Mouse (Mus musculus) hindbrain, embryonic 15.5 days (tissue): Measurements from ENCODE around the gene Polr3gl. TPM values are rescaled to one million over a fixed set of nuclear protein-coding genes. Genes with fewer than 3 reads are reported as not detected.

Experiments used
- ATAC-seq: fragments of 200-750 bp; cut with Nextera tagmentation; 2 replicates; pipeline ENCODE4 v1.8.0; 2017; ENCODE audit warnings: low read depth, moderate number of reproducible peaks, moderate TSS enrichment; ENCODE audit not compliant: low FRiP score
- H3K27ac ChIP-seq: fragments of 300-500 bp; sonication (generic); replicated peaks from 2 replicates; pipeline ENCODE4 v1.5.1; 2015; ENCODE audit warnings: mild to moderate bottlenecking, inconsistent platforms
- H3K27me3 ChIP-seq: fragments of 300-500 bp; sonication (generic); 2 replicates; pipeline ENCODE4 v1.6.1; 2015; ENCODE audit warnings: control low read depth, inconsistent platforms
- H3K36me3 ChIP-seq: fragments of 300-500 bp; sonication (generic); 2 replicates; pipeline ENCODE4 v1.6.1; 2015; ENCODE audit warnings: control low read depth, inconsistent platforms
- H3K4me1 ChIP-seq: fragments of 300-500 bp; sonication (generic); replicated peaks from 2 replicates; pipeline ENCODE4 v1.6.1; 2015; ENCODE audit warnings: control low read depth, inconsistent platforms
- H3K4me2 ChIP-seq: fragments of 300-500 bp; sonication (generic); 2 replicates; pipeline ENCODE4 v1.6.1; 2015; ENCODE audit warnings: moderate library complexity, mild to moderate bottlenecking, inconsistent platforms
- H3K4me3 ChIP-seq: fragments of 300-500 bp; sonication (generic); 2 replicates; pipeline ENCODE4 v1.5.1; 2015; ENCODE audit warnings: mild to moderate bottlenecking, inconsistent platforms
- H3K9ac ChIP-seq: fragments of 300-500 bp; sonication (generic); 2 replicates; pipeline ENCODE4 v1.6.1; 2015; ENCODE audit warnings: inconsistent platforms
- H3K9me3 ChIP-seq: fragments of 300-500 bp; sonication (generic); 2 replicates; pipeline ENCODE4 v1.6.1; 2016; ENCODE audit warnings: control low read depth, inconsistent platforms
- WGBS: fragments of 180-500 bp; shearing (Covaris S2); methylation state at CpG from one replicate; pipeline ENCODE4 v1.1.7; 2015; 5-methylcytosine and 5-hydroxymethylcytosine counted together
- polyA plus RNA-seq: library from polyadenylated mRNA; unstranded; fragments of >200 nt; fragmentation: Nextera tagmentation; extraction: Ambion mirVana; gene quantifications from 2 replicates; pipeline ENCODE4 v1.2.1, GENCODE M21; 2015

Polr3gl gene
- polyA plus RNA-seq, 1 experiment from 2014 or later: 38.8 TPM

- no peak for ATAC-seq
Observed at GRCm38 (mm10) chr3:96596228-96596707, 2.3 kb upstream of the Polr3gl start, which contains the start of gene Ankrd34a. Gene Ankrd34a, plus strand, starts transcription at chr3:96596636.

GRCm38 (mm10) chr3:96595661-96596060 is 1.7 kb upstream of the Polr3gl start:
- Histone ChIP-seq H3K27ac (peak overlapping the region; percentile 75), H3K36me3 (no peaks in the 10 kb centered on the region), H3K9ac (peak overlapping the region; percentile 70; the same call in 1 of the 2 replicates), H3K4me2 (peak overlapping the region; percentile 99), H3K27me3 (no peaks in the 10 kb centered on the region), H3K4me3 (peak overlapping the region; percentile 52), H3K4me1 (peaks cover 67% of the 10 kb centered on the region), H3K9me3 (no peaks in the 10 kb centered on the region)
- WGBS: 23% methylated on average over 6 of the region's 6 CpGs
- ATAC-seq: no peak

More at GRCm38 (mm10) chr3:96596228-96596707, 2.3 kb upstream of the Polr3gl start, which contains the start of gene Ankrd34a:
- Histone ChIP-seq H3K4me3 (peak within 1 kb of the TSS; percentile 52), H3K4me1 (peaks cover 68% of the 10 kb centered on the region), H3K36me3 (no peaks in the 10 kb centered on the region), H3K27me3 (no peaks in the 10 kb centered on the region), H3K4me2 (peak within 1 kb of the TSS; percentile 99), H3K9ac (peak within 1 kb of the TSS; percentile 70), H3K9me3 (no peaks in the 10 kb centered on the region), H3K27ac (peak within 1 kb of the TSS; percentile 75)
- WGBS: 2% methylated on average over 17 of the region's 23 CpGs

DNA sequence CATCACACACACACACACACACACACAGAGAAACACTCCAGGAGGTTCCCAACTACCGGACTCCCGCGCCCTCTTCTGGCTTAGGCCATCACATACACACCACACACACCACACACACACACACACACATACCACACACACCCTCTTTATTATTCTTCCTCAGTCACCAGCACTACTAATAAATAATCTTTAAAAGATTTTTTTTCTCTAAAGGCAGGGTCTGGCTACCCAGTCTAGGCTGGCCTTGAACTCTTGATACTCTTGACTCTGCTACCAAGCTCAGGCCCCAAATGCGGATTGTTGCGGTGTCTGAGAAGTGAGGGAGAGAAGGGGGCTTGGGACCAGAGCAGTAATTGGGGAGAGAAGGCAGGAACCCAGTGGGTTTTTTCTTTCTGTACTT is 870 bp upstream of the Polr3gl start:
- Histone ChIP-seq H3K27ac (no peak overlapping the region), H3K9ac (no peak overlapping the region), H3K36me3 (no peaks in the 10 kb centered on the region), H3K9me3 (no peaks in the 10 kb centered on the region), H3K4me3 (no peak overlapping the region), H3K4me1 (peaks cover 59% of the 10 kb centered on the region), H3K27me3 (no peaks in the 10 kb centered on the region), H3K4me2 (no peak overlapping the region)
- no peak for ATAC-seq
- 80% methylated on average over 5 of the region's 5 CpGs for WGBS

DNA sequence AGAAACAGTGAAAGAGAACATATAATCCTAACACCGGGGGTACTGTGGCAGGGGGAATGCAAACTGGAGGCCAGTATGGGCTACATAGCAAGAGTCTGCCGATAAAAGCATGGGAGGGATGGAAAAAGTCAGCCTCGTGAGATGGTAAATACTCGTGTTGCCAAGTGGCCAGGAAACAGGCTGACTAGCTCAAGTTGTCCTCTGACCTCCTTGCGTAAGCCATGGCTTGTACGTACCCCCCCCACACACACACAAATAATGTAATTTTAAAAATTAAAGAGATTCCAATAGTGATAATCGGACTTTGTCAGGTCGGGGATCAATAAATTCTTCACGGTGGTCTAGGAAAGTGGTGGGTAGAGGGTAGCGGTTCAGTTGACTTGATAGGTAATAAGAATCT is 607 bp downstream of the Polr3gl start:
- Histone ChIP-seq H3K4me1 (peaks cover 44% of the 10 kb centered on the region), H3K9ac (peak overlapping the region; percentile 67), H3K4me2 (peak overlapping the region; percentile 77), H3K27me3 (no peaks in the 10 kb centered on the region), H3K4me3 (peak overlapping the region; percentile 72), H3K27ac (peak overlapping the region; percentile 86), H3K9me3 (no peaks in the 10 kb centered on the region), H3K36me3 (no peaks in the 10 kb centered on the region)
- no peak for ATAC-seq
- WGBS: under 1% methylated on average over 10 of the region's 10 CpGs

- Histone ChIP-seq H3K36me3 (no peaks in the 10 kb centered on the region), H3K27me3 (no peaks in the 10 kb centered on the region), H3K9ac (no peak overlapping the region), H3K4me1 (peaks cover 18% of the 10 kb centered on the region), H3K4me3 (no peak overlapping the region), H3K27ac (no peak overlapping the region), H3K4me2 (no peak overlapping the region), H3K9me3 (no peaks in the 10 kb centered on the region)
- no peak for ATAC-seq
- WGBS: 84% methylated on average over 4 of the region's 4 CpGs
Observed at GRCm38 (mm10) chr3:96590657-96591056, 3.3 kb downstream of the Polr3gl start.

DNA sequence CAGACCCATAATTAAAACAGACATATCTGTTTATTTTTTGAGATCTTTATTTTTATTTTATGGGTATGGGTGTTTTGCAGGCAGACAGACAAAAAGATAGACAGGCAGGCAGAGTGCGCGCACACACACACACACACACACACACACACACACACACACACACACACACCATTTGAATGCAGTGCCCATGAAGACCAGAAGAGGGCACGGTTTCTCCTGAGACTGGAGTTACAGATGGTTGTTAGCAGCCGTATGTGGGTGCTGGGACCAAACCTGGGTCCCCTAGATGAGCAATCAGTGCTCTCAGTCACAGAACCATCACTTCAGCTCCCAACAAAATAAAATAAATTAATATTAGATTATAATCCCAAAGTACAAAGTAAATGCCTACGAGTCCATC is 10.6 kb downstream of the Polr3gl start:
- no peak overlapping the region for H3K9ac ChIP-seq
- no peaks in the 10 kb centered on the region for H3K36me3 ChIP-seq
- H3K27ac ChIP-seq: no peak overlapping the region
- H3K4me3 ChIP-seq: no peak overlapping the region
- H3K9me3 ChIP-seq: no peaks in the 10 kb centered on the region
- no peak for ATAC-seq
- no peak overlapping the region for H3K4me2 ChIP-seq
- H3K27me3 ChIP-seq: no peaks in the 10 kb centered on the region
- peaks cover 13% of the 10 kb centered on the region for H3K4me1 ChIP-seq
- 89% methylated on average over 5 of the region's 5 CpGs for WGBS

DNA sequence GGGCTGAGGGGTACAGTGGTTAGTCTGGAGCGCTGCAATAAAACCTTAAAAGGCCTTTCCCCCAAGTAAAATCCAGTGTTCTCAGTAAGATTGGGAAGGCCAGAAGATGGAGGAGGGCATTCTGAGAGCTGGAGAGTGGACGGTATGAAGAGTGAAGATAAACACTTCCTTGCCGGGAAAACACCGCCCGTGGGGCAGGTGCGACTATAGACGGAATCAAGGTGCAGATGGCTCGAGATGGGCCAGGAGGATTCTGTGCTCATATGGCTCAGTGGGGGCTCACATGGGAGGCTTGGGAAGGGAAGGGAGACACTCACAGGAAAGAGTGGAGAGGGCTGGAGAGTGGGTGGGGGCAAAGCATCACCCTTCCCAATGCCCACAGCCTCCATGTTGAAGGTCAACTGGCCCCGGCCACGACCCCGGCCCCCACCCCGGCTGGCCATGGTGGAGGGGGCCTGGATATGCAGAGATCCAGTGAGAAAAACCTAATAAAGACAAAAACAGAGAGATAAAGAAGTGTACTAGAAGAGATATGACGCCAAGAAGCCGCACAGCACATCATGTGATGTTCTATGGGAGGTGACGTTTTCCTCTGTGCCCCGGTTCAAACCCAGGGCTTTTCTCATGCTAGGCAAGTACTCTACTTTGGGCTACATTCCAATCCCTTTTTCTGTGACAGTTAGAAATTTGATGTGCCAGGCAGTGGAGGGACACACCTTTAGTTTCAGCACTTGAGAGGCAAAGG is 12.0 kb downstream of the Polr3gl start:
- Histone ChIP-seq H3K9ac (no peak overlapping the region), H3K27ac (no peak overlapping the region), H3K36me3 (no peaks in the 10 kb centered on the region), H3K4me3 (no peak overlapping the region), H3K4me2 (no peak overlapping the region), H3K4me1 (peaks cover 18% of the 10 kb centered on the region), H3K27me3 (no peaks in the 10 kb centered on the region), H3K9me3 (no peaks in the 10 kb centered on the region)
- ATAC-seq: no peak
- WGBS: 86% methylated on average over 16 of the region's 16 CpGs

DNA sequence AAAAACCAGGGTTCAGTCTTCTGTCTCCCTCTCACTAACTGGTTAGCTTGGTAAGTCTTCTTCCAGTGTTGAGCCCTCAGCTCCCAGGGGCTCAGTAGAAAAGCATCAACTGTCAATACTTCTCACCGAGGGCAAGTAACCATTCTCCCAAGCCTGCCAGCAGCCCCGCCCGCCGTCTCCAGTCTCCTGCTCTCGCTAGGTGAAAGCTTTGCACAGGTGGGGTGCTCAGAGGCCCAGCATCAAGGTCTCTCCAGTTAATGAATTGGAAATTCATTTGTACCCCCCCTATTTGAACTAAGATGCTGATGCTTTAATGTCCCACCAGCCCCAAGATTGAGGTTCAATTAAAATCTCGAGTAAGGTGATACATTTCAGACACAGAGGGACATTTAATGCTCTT is 12.8 kb downstream of the Polr3gl start:
- no peak overlapping the region for H3K9ac ChIP-seq
- no peaks in the 10 kb centered on the region for H3K36me3 ChIP-seq
- WGBS: 50% methylated on average over 6 of the region's 6 CpGs
- no peaks in the 10 kb centered on the region for H3K9me3 ChIP-seq
- no peak overlapping the region for H3K4me3 ChIP-seq
- no peaks in the 10 kb centered on the region for H3K27me3 ChIP-seq
- H3K4me1 ChIP-seq: peaks cover 26% of the 10 kb centered on the region
- no peak overlapping the region for H3K27ac ChIP-seq
- H3K4me2 ChIP-seq: no peak overlapping the region
- no peak for ATAC-seq

- no peaks in the 10 kb centered on the region for H3K36me3 ChIP-seq
- ATAC-seq: peak; percentile 77
- H3K27me3 ChIP-seq: no peaks in the 10 kb centered on the region
- H3K27ac ChIP-seq: peak overlapping the region; percentile 47; the same call in 1 of the 2 replicates
- peak overlapping the region; percentile 56 for H3K4me2 ChIP-seq
- no peaks in the 10 kb centered on the region for H3K9me3 ChIP-seq
- peak overlapping the region; percentile 41 for H3K9ac ChIP-seq
- 12% methylated on average over 16 of the region's 16 CpGs for WGBS
- H3K4me1 ChIP-seq: peaks cover 27% of the 10 kb centered on the region
- H3K4me3 ChIP-seq: peak overlapping the region; percentile 33
Observed at GRCm38 (mm10) chr3:96579885-96580454, 14.0 kb downstream of the Polr3gl start.

- H3K4me3 ChIP-seq: no peak overlapping the region
- no peaks in the 10 kb centered on the region for H3K27me3 ChIP-seq
- no peak overlapping the region for H3K9ac ChIP-seq
- no peak for ATAC-seq
- WGBS: 82% methylated on average over 4 of the region's 4 CpGs
- H3K36me3 ChIP-seq: no peaks in the 10 kb centered on the region
- H3K4me1 ChIP-seq: peaks cover 27% of the 10 kb centered on the region
- no peak overlapping the region; the same call in 1 of the 2 replicates for H3K4me2 ChIP-seq
- no peaks in the 10 kb centered on the region for H3K9me3 ChIP-seq
- no peak overlapping the region for H3K27ac ChIP-seq
Observed at GRCm38 (mm10) chr3:96579239-96579750, 14.7 kb downstream of the Polr3gl start.

DNA sequence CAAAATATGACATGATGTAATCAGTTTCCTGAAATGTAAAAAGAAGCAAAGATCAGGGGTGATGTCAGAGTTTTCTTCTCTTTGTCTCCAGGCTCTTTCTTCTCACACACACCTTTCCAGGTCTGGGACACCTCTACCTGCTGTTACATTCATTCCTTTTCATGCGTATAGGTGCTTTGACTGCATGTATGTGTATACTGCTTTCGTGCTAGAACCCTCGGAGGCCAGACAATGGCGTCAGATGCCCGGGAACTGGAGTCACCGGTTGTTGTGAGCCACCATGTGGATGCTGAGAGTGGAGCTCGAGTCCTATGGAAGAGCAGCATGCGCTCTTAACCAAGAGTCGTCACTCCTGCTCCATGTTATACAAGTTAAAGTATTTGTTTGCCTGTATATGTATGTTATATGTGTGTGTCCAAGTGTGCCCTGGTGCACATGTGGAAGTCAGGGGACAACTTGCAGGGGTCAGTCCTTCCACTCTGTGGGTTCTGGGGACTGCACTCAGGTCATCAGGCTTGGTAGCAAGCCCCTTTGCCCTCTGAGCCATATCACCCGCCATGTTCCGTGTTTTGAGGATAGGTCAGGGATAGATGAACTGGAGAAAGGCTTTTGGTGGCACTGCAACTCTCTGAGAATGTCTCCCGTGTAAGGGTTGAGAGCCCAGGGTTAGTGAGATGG is 15.3 kb downstream of the Polr3gl start:
- ATAC-seq: no peak

GRCm38 (mm10) chr3:96577566-96577965 is 16.4 kb downstream of the Polr3gl start:
- Histone ChIP-seq H3K27ac (peak overlapping the region; percentile 78; the same call in 1 of the 2 replicates), H3K4me2 (no peak overlapping the region), H3K36me3 (no peaks in the 10 kb centered on the region), H3K4me3 (no peak overlapping the region), H3K9me3 (no peaks in the 10 kb centered on the region), H3K4me1 (peaks cover 27% of the 10 kb centered on the region), H3K27me3 (no peaks in the 10 kb centered on the region), H3K9ac (no peak overlapping the region)
- ATAC-seq: no peak
- WGBS: 63% methylated on average over 4 of the region's 4 CpGs

More for the DNA sequence above, 15.3 kb downstream of the Polr3gl start:
- peaks cover 27% of the 10 kb centered on the region for H3K4me1 ChIP-seq
- no peak overlapping the region for H3K27ac ChIP-seq
- H3K9ac ChIP-seq: no peak overlapping the region
- H3K36me3 ChIP-seq: no peaks in the 10 kb centered on the region
- 81% methylated on average over 12 of the region's 12 CpGs for WGBS
- no peaks in the 10 kb centered on the region for H3K27me3 ChIP-seq
- no peak overlapping the region for H3K4me3 ChIP-seq
- H3K9me3 ChIP-seq: no peaks in the 10 kb centered on the region
- H3K4me2 ChIP-seq: no peak overlapping the region
